Mouse (Mus musculus) ovary, adult 18-20 months (tissue): Measurements from ENCODE around the gene Qrich2.

Source experiments
- DNase-seq: peaks from one replicate; pipeline ENCODE4 v3.0.0; 2022; ENCODE audit warnings: low spot score, mixed read lengths

The Qrich2 gene

GRCm38 (mm10) chr11:116445596-116446307 lies 20.3 kb downstream of the Qrich2 start:
- DNase-seq, result peak; percentile 72

GRCm38 (mm10) chr11:116443935-116444334 lies 22.1 kb downstream of the Qrich2 start:
- DNase-seq, result no peak

GRCm38 (mm10) chr11:116443311-116443710 lies 22.7 kb downstream of the Qrich2 start:
- DNase-seq, result no peak

GRCm38 (mm10) chr11:116442867-116443177 lies 23.2 kb downstream of the Qrich2 start:
- DNase-seq, result no peak

- no peak for DNase-seq
Measured at GRCm38 (mm10) chr11:116442129-116442866, 23.7 kb downstream of the Qrich2 start.

- no peak for DNase-seq
Measured at GRCm38 (mm10) chr11:116440408-116441068, 25.5 kb downstream of the Qrich2 start.

GRCm38 (mm10) chr11:116439269-116440240 lies 26.5 kb downstream of the Qrich2 start:
- no peak for DNase-seq

- no peak for DNase-seq
Measured at GRCm38 (mm10) chr11:116437541-116437940, 28.5 kb downstream of the Qrich2 start.

- DNase-seq, result no peak
Measured at GRCm38 (mm10) chr11:116436725-116437331, 29.2 kb downstream of the Qrich2 start.

GRCm38 (mm10) chr11:116435992-116436724 lies 29.9 kb downstream of the Qrich2 start:
- DNase-seq, result no peak

- DNase-seq, result no peak
Measured at GRCm38 (mm10) chr11:116434967-116435752, 30.9 kb downstream of the Qrich2 start.

- peak; percentile 62 for DNase-seq
Measured at GRCm38 (mm10) chr11:116434287-116434966, 31.6 kb downstream of the Qrich2 start.

GRCm38 (mm10) chr11:116433356-116434286 lies 32.4 kb downstream of the Qrich2 start, which contains the start of gene Ubald2:
Gene Ubald2, plus strand, starts transcription at chr11:116434094.
- peak; percentile 99 for DNase-seq

GRCm38 (mm10) chr11:116432593-116433355 lies 33.3 kb downstream of the Qrich2 start:
- no peak for DNase-seq

- DNase-seq, result no peak
Measured at GRCm38 (mm10) chr11:116432127-116432526, 33.9 kb downstream of the Qrich2 start.

GRCm38 (mm10) chr11:116431428-116432077 lies 34.5 kb downstream of the Qrich2 start:
- no peak for DNase-seq
